Mouse (Mus musculus) liver, adult 2 months (tissue): ENCODE data around the gene Kdsr.
"Not testable (repeated sequence)": the region's sequence is repeated elsewhere in the genome, so short reads cannot be mapped to it uniquely, and the experiment has no call there.

Experiments
- CTCF ChIP-seq: fragments of 200-500 bp; IDR thresholded peaks from 2 replicates; pipeline ENCODE4 v1.5.1; 2011; ENCODE audit warnings: low read depth, low read length, control low read depth
- POLR2A ChIP-seq: fragments of 200-500 bp; IDR thresholded peaks from 2 replicates; pipeline ENCODE4 v1.6.1; 2011; ENCODE audit warnings: low read length, control low read depth; ENCODE audit not compliant: insufficient read depth; ENCODE audit errors: extremely low read depth

DNA sequence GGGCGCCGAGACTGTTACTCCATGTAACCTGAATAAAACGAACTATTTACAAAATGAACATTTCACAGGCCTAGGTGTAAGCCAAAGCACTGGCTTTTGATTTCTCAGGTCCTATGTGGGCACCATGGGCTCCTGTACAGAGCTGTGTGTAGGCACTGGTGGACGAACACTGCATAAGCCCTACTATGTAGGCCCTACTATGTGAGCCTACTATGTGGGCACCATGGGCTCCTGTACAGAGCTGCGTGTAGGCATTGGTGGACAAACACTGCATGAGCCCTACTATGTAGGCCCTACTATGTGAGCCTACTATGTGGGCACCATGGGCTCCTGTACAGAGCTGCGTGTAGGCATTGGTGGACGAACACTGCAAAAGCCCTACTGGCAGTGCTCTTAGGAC lies 41.8 kb downstream of the Kdsr start:
- not testable (repeated sequence) for TF ChIP-seq CTCF, POLR2A
